Mouse (Mus musculus) G1E (cell line): ENCODE results near the gene Olfr545.

Experiments used
- CTCF ChIP-seq: IDR thresholded peaks from 2 replicates; pipeline ENCODE4 v1.5.1; 2012; ENCODE audit warnings: low read depth, low read length, inconsistent platforms, mixed read lengths
- POLR2AphosphoS5 ChIP-seq: IDR thresholded peaks from 2 replicates; pipeline ENCODE4 v1.6.1; 2012; ENCODE audit warnings: low read depth, low read length, inconsistent platforms; ENCODE audit not compliant: insufficient replicate concordance
- TAL1 ChIP-seq: conservative IDR thresholded peaks from 2 replicates; pipeline ENCODE4 v1.6.1; 2012; ENCODE audit warnings: low read depth, low read length, inconsistent platforms, mixed read lengths

DNA sequence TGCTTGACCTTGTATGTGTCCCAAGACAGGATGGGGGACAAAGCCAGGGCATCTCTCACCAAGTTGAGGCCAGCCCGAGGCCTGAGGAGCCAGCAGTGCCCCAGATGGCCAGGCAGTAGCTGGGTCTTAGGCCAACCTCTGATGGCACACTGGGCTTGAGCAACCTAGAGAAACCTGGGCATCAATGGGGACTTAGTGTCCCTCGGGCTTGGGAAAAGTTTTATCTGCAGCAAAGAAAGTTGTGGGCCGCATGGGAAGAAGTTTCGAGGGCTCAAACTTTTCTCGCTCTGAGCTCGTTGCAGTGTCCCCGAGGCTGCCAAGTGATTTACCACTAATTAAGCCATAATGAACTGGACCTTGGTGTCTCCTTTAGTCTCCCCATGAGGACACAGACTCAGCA is 10.4 kb upstream of the Olfr545 start:
- TF ChIP-seq CTCF (no peak), TAL1 (no peak), POLR2AphosphoS5 (no peak)
